Mouse (Mus musculus) forebrain, embryonic 11.5 days (tissue): ENCODE measurements at regions not wholly inside any gene's neighbourhood (a gene's known extent, or its start where the extent isn't known, plus 50 kb on each side); places are given as distances from the start of the nearest gene placed in this dataset.

Experiments used
- ATAC-seq: fragments of 200-750 bp; cut with Nextera tagmentation; replicated peaks from 2 replicates; pipeline ENCODE4 v1.8.0; 2017; ENCODE audit warnings: moderate TSS enrichment; ENCODE audit not compliant: low FRiP score
- DNase-seq: peaks from one replicate; pipeline ENCODE4 v3.0.0-alpha.2; 2017; ENCODE audit warnings: low spot score
- H3K27ac ChIP-seq: fragments of 300-500 bp; sonication (generic); 2 replicates; pipeline ENCODE4 v1.5.1; 2014; ENCODE audit warnings: low read depth, low read length
- H3K27me3 ChIP-seq: fragments of 300-500 bp; sonication (generic); 2 replicates; pipeline ENCODE4 v1.6.1; 2014; ENCODE audit warnings: mild to moderate bottlenecking, low read length, mixed read lengths; ENCODE audit not compliant: control insufficient read depth, insufficient read depth
- H3K36me3 ChIP-seq: fragments of 300-500 bp; sonication (generic); 2 replicates; pipeline ENCODE4 v1.6.1; 2014; ENCODE audit warnings: mild to moderate bottlenecking, low read length, moderate library complexity, mixed read lengths; ENCODE audit not compliant: control insufficient read depth, insufficient read depth
- H3K4me1 ChIP-seq: fragments of 300-500 bp; sonication (generic); replicated peaks from 2 replicates; pipeline ENCODE4 v1.6.1; 2014; ENCODE audit warnings: low read length, mixed read lengths; ENCODE audit not compliant: control insufficient read depth, insufficient read depth
- H3K4me2 ChIP-seq: fragments of 300-500 bp; sonication (generic); 2 replicates; pipeline ENCODE4 v1.6.1; 2014; ENCODE audit warnings: low read depth, mild to moderate bottlenecking, low read length, moderate library complexity, mixed read lengths; ENCODE audit not compliant: severe bottlenecking
- H3K4me3 ChIP-seq: fragments of 300-500 bp; sonication (generic); 2 replicates; pipeline ENCODE4 v1.5.1; 2014; ENCODE audit warnings: low read depth, low read length
- H3K9ac ChIP-seq: fragments of 300-500 bp; sonication (generic); 2 replicates; pipeline ENCODE4 v1.6.1; 2014; ENCODE audit warnings: low read length
- H3K9me3 ChIP-seq: fragments of 300-500 bp; sonication (generic); 2 replicates; pipeline ENCODE4 v1.6.1; 2016; ENCODE audit warnings: low read length, mixed read lengths; ENCODE audit not compliant: control insufficient read depth
- WGBS: fragments of 180-500 bp; shearing (Covaris S2); extraction: QIAGEN DNeasy Blood & Tissue Kit; methylation state at CpG from one replicate; pipeline ENCODE4 v1.1.7; 2014; 5-methylcytosine and 5-hydroxymethylcytosine counted together

DNA sequence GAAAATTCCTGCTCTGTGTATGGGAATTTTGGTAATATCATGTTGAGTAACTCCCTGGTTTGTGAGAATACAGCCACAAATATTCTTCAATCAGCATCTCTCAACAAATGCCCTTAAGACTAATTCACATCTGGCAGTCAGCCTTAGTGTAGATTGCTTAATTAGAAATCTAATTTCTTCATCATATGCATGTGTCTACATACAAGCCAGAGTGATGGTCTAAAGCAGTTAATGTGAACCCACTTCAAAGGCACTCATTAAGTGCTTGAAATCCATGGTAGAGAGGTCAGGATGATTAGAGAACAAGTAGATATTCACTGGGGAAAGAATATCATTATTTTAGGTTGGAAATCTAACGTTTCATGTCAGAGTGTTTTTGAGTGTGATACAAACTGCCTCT, 816.7 kb downstream of the Gm597 start:
- DNase-seq = no peak
- H3K36me3 ChIP-seq = no peaks in the 10 kb centered on the region
- H3K4me3 ChIP-seq = no peak overlapping the region
- no peak overlapping the region for H3K9ac ChIP-seq
- no peaks in the 10 kb centered on the region for H3K9me3 ChIP-seq
- 50% methylated on average over 1 of the region's 1 CpGs for whole genome bisulfite sequencing
- H3K4me1 ChIP-seq = no peaks in the 10 kb centered on the region
- H3K27ac ChIP-seq = no peak overlapping the region
- no peak overlapping the region for H3K4me2 ChIP-seq
- ATAC-seq = 0 out of 2 replicates have a peak, but pooled peaks have one; percentile 53
- H3K27me3 ChIP-seq = no peaks in the 10 kb centered on the region
